Mouse (Mus musculus) heart, postnatal 0 days (tissue): Measurements from ENCODE around the gene Pam16. TPM values are rescaled to one million over a fixed set of nuclear protein-coding genes. Genes with fewer than 3 reads are reported as not detected.

Source experiments
- ATAC-seq: fragments of 200-750 bp; cut with Nextera tagmentation; 2 replicates; pipeline ENCODE4 v1.8.0; 2017; ENCODE audit warnings: low read depth, moderate number of reproducible peaks, moderate library complexity; ENCODE audit not compliant: insufficient read depth
- DNase-seq: peaks from one replicate; pipeline ENCODE4 v3.0.0-alpha.2; 2016; ENCODE audit warnings: low spot score
- H3K27ac ChIP-seq: fragments of 300-500 bp; sonication (generic); 2 replicates; pipeline ENCODE4 v1.5.1; 2014; ENCODE audit warnings: low read depth, mild to moderate bottlenecking
- H3K27me3 ChIP-seq: fragments of 300-500 bp; sonication (generic); 2 replicates; pipeline ENCODE4 v1.6.1; 2014; ENCODE audit warnings: low read length, mixed read lengths; ENCODE audit not compliant: control insufficient read depth, insufficient read depth
- H3K36me3 ChIP-seq: fragments of 300-500 bp; sonication (generic); replicated peaks from 2 replicates; pipeline ENCODE4 v1.6.1; 2014; ENCODE audit warnings: low read length, mixed read lengths; ENCODE audit not compliant: control insufficient read depth, insufficient read depth
- H3K4me1 ChIP-seq: fragments of 300-500 bp; sonication (generic); 2 replicates; pipeline ENCODE4 v1.6.1; 2014; ENCODE audit warnings: antibody characterized with exemption; ENCODE audit not compliant: control insufficient read depth, insufficient read depth
- H3K4me2 ChIP-seq: fragments of 300-500 bp; sonication (generic); 2 replicates; pipeline ENCODE4 v1.6.1; 2014; ENCODE audit warnings: low read depth, mild to moderate bottlenecking, low read length, moderate library complexity
- H3K4me3 ChIP-seq: fragments of 300-500 bp; sonication (generic); 2 replicates; pipeline ENCODE4 v1.5.1; 2014; ENCODE audit warnings: low read depth, low read length
- H3K9ac ChIP-seq: fragments of 300-500 bp; sonication (generic); replicated peaks from 2 replicates; pipeline ENCODE4 v1.6.1; 2014; ENCODE audit warnings: low read depth, low read length, mixed read lengths
- H3K9me3 ChIP-seq: fragments of 300-500 bp; sonication (generic); replicated peaks from 2 replicates; pipeline ENCODE4 v1.6.1; 2016; ENCODE audit warnings: low read length; ENCODE audit not compliant: control insufficient read depth
- CTCF ChIP-seq: IDR thresholded peaks from 2 replicates; pipeline ENCODE4 v1.5.1; 2016; ENCODE audit warnings: antibody characterized with exemption, control low read depth, low read depth
- EP300 ChIP-seq: IDR thresholded peaks from 2 replicates; pipeline ENCODE4 v1.6.1; 2016; ENCODE audit warnings: antibody characterized with exemption, low read depth
- WGBS: fragments of 180-500 bp; shearing (Covaris S2); extraction: QIAGEN DNeasy Blood & Tissue Kit; methylation state at CpG from one replicate; pipeline ENCODE4 v1.1.7; 2014; 5-methylcytosine and 5-hydroxymethylcytosine counted together
- polyA plus RNA-seq: library from polyadenylated mRNA; unstranded; fragments of >200 nt; fragmentation: Nextera tagmentation; extraction: Ambion mirVana; gene quantifications from 2 replicates; pipeline ENCODE4 v1.2.1, GENCODE M21; 2015
- total RNA-seq: library from RNA; depleted of rRNA; stranded (reverse); fragments of >200 nt; gene quantifications from 2 replicates; pipeline ENCODE4 v1.2.3, GENCODE M21; 2014; ENCODE audit warnings: low replicate concordance

Pam16 gene
- total and polyA plus RNA-seq, 2 experiments from 2014 or later: 74.9 to 172 TPM

DNA sequence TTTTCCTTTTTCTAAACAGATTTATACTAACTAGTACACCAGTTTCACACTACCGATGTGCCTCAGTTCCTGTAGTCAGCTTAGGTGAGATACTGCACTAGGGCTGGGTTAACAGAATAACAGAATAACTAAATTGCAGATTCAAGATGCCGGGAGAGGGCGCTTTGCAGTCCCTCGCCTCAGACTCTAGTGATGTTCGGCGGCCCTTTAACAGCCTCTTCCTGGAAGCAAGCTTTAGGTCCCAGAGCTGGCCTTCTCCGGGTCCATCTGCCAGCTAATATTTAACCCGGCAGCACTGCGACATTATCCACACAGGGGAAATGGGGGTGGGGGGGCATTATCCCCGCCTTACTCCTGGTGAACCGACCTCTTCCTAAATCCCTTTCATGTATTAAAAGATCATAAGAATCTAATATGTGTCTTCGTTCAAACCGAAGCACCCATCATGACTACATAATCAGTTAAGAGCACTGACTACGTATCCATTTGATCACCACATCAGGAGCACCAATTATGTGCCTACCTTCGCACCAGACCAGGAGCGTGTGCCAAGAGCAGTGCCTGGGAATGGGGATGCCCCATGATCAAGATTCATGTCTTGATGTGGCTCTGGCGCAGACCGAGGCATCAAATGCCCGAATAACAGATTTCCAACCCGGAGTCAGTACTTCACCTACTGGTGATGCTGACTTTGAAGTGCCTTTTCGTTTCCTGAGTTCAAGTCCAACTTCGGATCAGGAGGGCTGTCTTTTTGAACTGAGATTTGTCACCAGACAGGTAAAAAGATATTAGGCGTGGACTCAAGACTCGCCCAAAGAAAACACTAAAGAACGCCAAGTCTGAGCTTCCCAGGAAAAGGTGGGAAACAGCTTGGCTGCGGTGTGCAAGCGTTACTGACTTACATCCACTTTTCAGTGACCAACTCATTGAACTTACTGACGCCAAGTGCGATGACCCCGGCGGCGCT is 31.6 kb downstream of the Pam16 start:
- no peaks in the 10 kb centered on the region for H3K27me3 ChIP-seq
- ATAC-seq (peak; percentile 12; the same call in 1 of the 2 replicates), DNase-seq (peak; percentile 85)
- peaks cover 14% of the 10 kb centered on the region; the same call in 1 of the 2 replicates for H3K36me3 ChIP-seq
- H3K4me1 ChIP-seq: peaks cover 35% of the 10 kb centered on the region
- H3K9me3 ChIP-seq: no peaks in the 10 kb centered on the region
- H3K9ac ChIP-seq: peak overlapping the region; percentile 86
- TF ChIP-seq EP300 (no peak), CTCF (peak; percentile 42)
- 14% methylated on average over 32 of the region's 32 CpGs for WGBS
- peak overlapping the region; percentile 91 for H3K4me2 ChIP-seq
- H3K27ac ChIP-seq: peak overlapping the region; percentile 94
- H3K4me3 ChIP-seq: peak overlapping the region; percentile 82

DNA sequence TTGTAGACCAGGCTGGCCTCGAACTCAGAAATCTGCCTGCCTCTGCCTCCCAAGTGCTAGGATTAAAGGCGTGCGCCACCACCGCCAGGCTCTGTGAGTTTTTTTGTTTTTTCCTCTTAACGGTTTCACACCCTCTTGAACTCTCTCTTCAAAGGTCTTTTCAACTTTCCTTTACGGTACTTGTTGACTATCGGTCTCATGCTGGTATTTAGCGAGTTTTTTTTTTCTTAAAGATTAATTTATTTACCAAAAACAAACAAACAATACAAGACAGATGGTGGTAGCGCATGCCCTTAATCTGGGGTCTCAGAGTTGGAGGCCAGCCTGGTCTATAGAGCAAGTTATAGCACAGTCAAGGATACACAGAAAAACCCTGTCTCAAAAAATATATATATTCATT is 34.6 kb downstream of the Pam16 start:
- no peak overlapping the region for H3K4me3 ChIP-seq
- H3K27me3 ChIP-seq: no peaks in the 10 kb centered on the region
- 95% methylated on average over 9 of the region's 9 CpGs for WGBS
- no peak overlapping the region for H3K4me2 ChIP-seq
- H3K4me1 ChIP-seq: peaks cover 23% of the 10 kb centered on the region
- DNase-seq: peak; percentile 41
- no peak for ATAC-seq
- H3K36me3 ChIP-seq: peaks cover 14% of the 10 kb centered on the region; the same call in 1 of the 2 replicates
- H3K9me3 ChIP-seq: no peaks in the 10 kb centered on the region
- H3K27ac ChIP-seq: no peak overlapping the region
- no peak for TF ChIP-seq CTCF
- no peak for TF ChIP-seq EP300
- H3K9ac ChIP-seq: no peak overlapping the region

DNA sequence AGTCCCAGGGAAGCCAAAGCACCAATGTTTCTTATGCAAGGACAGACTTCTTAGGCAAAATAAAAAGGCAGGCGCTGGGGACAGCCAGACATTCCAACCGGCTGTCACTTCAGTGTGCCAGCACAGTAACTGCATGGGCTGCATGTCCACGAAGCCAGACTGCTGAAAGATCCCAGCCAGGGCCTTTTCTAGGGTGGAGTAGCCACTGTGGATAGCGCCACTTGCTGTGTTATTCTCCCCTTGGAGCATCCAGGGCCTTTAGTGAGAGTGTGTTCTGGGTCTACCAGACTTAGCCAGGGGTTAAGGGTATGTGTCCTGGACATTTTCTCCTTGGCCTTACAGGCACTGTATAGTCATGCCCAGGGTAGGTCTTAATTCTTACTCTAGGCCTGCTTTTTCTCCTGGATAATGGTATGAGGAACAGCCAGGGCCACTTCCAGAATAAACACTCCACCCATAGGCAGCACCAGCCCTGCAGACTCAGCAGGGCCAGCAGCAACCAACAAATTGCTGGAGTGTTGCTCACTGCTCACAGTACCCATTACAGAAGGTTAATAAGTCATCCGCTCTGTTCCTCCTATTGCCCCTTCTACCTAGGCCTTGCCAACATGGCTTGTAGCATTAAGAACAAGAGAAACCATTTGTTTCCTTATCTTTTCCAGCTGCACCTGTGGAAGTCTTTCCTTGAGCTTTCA is 37.1 kb downstream of the Pam16 start:
- Histone ChIP-seq H3K36me3 (peaks cover 14% of the 10 kb centered on the region; the same call in 1 of the 2 replicates), H3K4me1 (peaks cover 15% of the 10 kb centered on the region), H3K4me2 (no peak overlapping the region), H3K9ac (no peak overlapping the region), H3K4me3 (no peak overlapping the region), H3K27ac (peak overlapping the region; percentile 79), H3K27me3 (no peaks in the 10 kb centered on the region), H3K9me3 (no peaks in the 10 kb centered on the region)
- DNase-seq (no peak), ATAC-seq (no peak)
- TF ChIP-seq CTCF: no peak
- TF ChIP-seq EP300: no peak
- WGBS: 34% methylated on average over 5 of the region's 5 CpGs

DNA sequence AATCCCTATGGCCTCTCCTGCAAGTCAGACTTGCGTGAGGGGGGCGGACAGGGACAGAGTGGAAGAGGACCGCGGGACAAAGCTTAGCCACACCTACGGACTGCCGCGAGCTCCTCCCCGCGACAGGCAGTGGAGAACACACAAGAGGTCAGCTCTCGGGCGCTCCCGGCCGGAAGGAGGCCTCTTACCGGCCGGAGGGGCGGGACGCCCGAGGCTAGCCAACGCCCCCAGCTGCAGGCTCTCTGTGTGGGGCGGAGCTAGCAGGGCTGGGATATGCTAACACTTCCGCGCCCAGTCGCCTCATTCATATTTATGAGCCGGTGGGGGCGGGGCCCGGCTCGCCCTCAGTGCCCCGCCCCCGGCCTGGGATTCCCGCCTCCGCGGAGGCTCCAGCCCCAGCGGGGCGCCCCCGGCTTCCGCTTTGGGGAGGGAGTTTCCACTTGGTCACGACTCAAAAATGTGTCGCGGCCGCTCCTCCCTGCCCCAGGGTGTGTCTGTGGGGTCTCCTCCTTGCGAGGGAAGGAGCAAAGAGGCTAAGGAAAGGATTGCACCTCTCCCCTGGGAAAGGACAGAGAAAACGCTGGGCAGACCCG is 38.2 kb downstream of the Pam16 start:
- ATAC-seq: peak; percentile 99
- Histone ChIP-seq H3K9ac (peak overlapping the region; percentile 57), H3K27me3 (no peaks in the 10 kb centered on the region), H3K4me1 (peaks cover 15% of the 10 kb centered on the region), H3K9me3 (no peaks in the 10 kb centered on the region), H3K4me2 (peak overlapping the region; percentile 70), H3K36me3 (peaks cover 14% of the 10 kb centered on the region; the same call in 1 of the 2 replicates), H3K4me3 (peak overlapping the region; percentile 51), H3K27ac (peak overlapping the region; percentile 83)
- TF ChIP-seq EP300 (peak; percentile 43; the same call in 1 of the 2 replicates), CTCF (0 out of 2 replicates have a peak, but pooled peaks have one; percentile 27)
- DNase-seq: peak; percentile 99
- WGBS: under 1% methylated on average over 41 of the region's 43 CpGs
